Mouse (Mus musculus) retina, adult 2 months (tissue): ENCODE results near the gene Adamts18.

Experiments used
- DNase-seq: peaks from one replicate; pipeline ENCODE4 v3.0.0-alpha.2; 2012; ENCODE audit warnings: low read depth, low spot score

Gene Adamts18

DNA sequence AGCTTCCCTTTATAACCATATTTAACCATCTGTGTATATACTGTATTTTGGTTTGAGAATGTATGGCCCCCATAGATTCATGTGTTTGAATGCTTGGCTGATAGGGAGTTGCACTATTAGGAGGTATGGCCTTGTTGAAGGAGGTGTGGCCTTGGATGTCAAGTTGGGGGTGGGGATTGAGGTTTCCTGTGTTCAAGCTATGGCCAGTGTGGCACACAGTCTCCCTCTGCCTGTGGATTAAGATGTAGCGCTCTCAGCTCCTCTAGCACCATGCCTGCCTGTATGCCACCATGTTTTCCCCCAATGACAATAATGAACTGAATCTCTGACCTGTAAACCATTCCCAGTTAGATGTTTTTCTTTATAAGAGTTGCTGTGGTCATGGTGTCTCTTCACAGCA lies 188.4 kb downstream of the Adamts18 start:
- DNase-seq, result no peak

DNA sequence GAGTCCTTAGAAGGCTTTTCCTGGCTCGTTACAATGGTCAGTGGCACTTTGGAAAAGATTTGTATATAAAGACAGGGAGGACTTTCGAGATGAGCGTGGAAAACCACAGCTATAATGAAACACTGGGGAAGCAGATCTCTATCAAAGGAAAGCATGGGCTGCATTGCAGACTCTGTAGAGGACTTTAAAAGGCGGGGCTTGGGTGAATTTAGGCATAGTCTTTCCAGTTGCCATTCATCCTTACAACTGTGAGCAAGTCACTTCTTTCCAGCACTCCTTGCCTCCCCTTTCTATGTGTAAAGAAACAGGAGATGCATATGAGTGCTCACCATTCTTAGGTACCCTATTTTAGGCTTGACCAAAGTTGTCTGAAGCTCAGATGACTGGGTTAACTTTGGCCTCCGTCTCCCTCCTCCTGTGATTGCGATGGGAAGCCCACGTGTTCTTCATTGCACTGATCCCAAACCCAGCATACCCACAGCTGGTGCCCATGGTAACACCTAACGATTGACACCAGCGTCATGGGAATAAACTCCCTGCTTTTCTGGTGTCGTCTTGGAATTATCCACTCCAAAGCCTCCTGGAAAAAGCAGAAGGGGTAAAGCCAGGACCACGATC lies 191.7 kb downstream of the Adamts18 start:
- no peak for DNase-seq

DNA sequence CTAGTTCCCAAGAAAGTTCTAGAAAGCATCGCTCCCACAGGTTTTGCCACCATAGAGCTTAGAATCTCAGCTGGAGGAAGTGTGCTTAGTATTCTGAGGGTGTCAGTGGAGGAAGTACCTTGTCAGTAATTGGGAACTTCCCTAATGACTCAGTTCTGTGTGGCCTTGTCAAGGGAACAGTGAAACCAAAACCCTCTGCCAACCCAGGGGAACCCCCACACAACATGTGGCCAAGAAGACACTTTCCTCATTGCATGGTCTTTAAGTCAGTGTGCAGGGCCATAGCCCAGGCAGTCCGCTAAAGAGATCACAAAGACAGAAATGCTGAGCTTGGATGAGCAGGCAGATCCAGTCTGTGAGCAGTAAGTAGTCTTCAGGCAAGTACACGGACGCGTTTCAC lies 192.4 kb downstream of the Adamts18 start:
- DNase-seq, result no peak

DNA sequence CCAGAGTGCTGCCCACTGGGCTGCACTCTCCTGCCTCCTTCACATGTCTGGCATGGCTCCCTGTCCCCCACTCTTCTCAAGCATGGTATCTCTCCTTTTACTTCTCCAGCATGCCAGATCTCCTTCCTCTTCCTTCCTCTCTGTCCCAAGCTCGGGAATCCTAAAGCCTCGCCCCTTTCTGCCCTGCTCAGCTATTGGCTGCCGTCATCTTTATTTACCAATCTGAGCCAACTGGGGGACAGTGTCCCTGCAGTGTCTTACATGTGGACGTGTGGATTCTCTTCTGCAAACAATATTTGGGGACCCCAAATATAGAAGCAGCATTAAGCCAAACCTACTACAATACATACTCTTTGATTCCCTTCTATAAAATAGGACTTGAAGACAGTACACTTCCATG lies 195.4 kb downstream of the Adamts18 start:
- DNase-seq, result no peak

DNA sequence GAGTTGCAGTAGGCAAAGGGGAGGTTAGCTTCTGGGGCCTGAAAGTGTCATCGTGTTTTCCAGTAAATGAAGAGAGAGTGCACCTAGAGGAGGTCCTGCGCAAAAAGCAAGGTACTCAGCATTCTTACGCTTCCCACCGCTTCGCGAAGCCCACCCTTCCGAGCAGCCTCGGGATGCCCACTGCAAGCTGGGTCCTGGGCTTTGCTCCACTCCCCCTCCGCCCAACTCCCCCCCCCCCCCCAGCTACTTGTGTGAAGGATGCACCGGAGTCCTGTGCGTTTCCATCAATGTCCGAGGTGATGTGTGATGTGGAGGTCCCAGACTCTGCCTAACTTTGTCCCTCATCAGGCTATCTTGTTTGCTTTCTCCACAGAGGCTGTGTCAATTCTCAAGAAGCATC lies 196.1 kb downstream of the Adamts18 start:
- no peak for DNase-seq
